Mouse (Mus musculus): Measurements from ENCODE around the gene Tmem270. TPM values are rescaled to one million over a fixed set of nuclear protein-coding genes. Genes with fewer than 3 reads are reported as not detected.

Gene Tmem270
- total RNA-seq, 2 experiments from 2014 or later, result not detected

GRCm38 (mm10) chr5:134852873-134853272, 53.7 kb downstream of the Tmem270 start:
- no peak for DNase-seq (ENCODE audit: extremely low spot score in 1 of 2, low spot score in 2 of 2)
- intact Hi-C loops (cut with DNase I), result no loop called here

Other genes starting within 250 kb of the Tmem270 start
- gene Limk1, start 218.1 kb downstream of the Tmem270 start, total RNA-seq (2021), result 10 to 100 TPM; 60.8 to 62.0 TPM
- 10 to 100 TPM; 59.4 to 77.7 TPM for gene Eln, start 159.4 kb downstream of the Tmem270 start, total RNA-seq (2021)
- not detected for gene Cldn13, start 8.8 kb upstream of the Tmem270 start, total RNA-seq (2021)
- gene Mettl27, start 25.6 kb upstream of the Tmem270 start, total RNA-seq (2021), result 1 to 10 TPM; 8.7 to 8.9 TPM
- gene Cldn4, start 40.2 kb upstream of the Tmem270 start, total RNA-seq (2021), result not detected
- gene Cldn3, start 79.5 kb upstream of the Tmem270 start, total RNA-seq (2021), result 1 to 10 TPM; 1.0 to 2.3 TPM
- gene Abhd11, start 102.4 kb upstream of the Tmem270 start, total RNA-seq (2021), result 10 to 100 TPM; 49.8 to 52.5 TPM
- 100 to 1,000 TPM; 367 to 390 TPM for gene Stx1a, start 116.7 kb upstream of the Tmem270 start, total RNA-seq (2021)
- 10 to 100 TPM; 37.5 to 38.1 TPM for gene Dnajc30, start 157.5 kb upstream of the Tmem270 start, total RNA-seq (2021)
- 10 to 100 TPM; 39.7 to 50.1 TPM for gene Bud23, start 158.2 kb upstream of the Tmem270 start, total RNA-seq (2021)
- gene Vps37d, start 171.5 kb upstream of the Tmem270 start, total RNA-seq (2021), result 10 to 100 TPM; 28.9 to 32.7 TPM
- 1 to 10 TPM; 3.6 to 4.0 TPM for gene Mlxipl, start 183.2 kb upstream of the Tmem270 start, total RNA-seq (2021)
- gene Tbl2, start 242.9 kb upstream of the Tmem270 start, total RNA-seq (2021), result 10 to 100 TPM; 23.3 to 23.6 TPM